Mouse (Mus musculus) myocyte (in vitro differentiated cells): ENCODE data around the gene Ceacam19. TPM values are rescaled to one million over a fixed set of nuclear protein-coding genes. Genes with fewer than 3 reads are reported as not detected.

ENCODE experiments used
- H3K27me3 ChIP-seq: one replicate; pipeline ENCODE4 v1.6.1; 2011; ENCODE audit not compliant: control insufficient read depth, insufficient read depth, insufficient read length
- H3K36me3 ChIP-seq: one replicate; pipeline ENCODE4 v1.6.1; 2011; ENCODE audit not compliant: control insufficient read depth, insufficient read depth
- H3K4me2 ChIP-seq: one replicate; pipeline ENCODE4 v1.6.1; 2011; ENCODE audit warnings: low read depth, control low read depth
- H3K4me3 ChIP-seq: one replicate; pipeline ENCODE4 v1.5.1; 2011; ENCODE audit warnings: mild to moderate bottlenecking, control low read depth, moderate library complexity
- H3K79me2 ChIP-seq: one replicate; pipeline ENCODE4 v1.6.1; 2011; ENCODE audit not compliant: control insufficient read depth, insufficient read depth
- H3ac ChIP-seq: one replicate; pipeline ENCODE4 v1.6.1; 2011; ENCODE audit not compliant: control insufficient read depth, insufficient read length
- CEBPB ChIP-seq: IDR thresholded peaks from 2 replicates; pipeline ENCODE4 v1.6.1; 2011; ENCODE audit warnings: mild to moderate bottlenecking, moderate library complexity; ENCODE audit not compliant: poor library complexity, insufficient read depth, severe bottlenecking
- E2F4 ChIP-seq: IDR thresholded peaks from one replicate; pipeline ENCODE4 v1.6.1; 2011; ENCODE audit warnings: mild to moderate bottlenecking, control low read depth, moderate library complexity; ENCODE audit not compliant: insufficient read depth
- MAX ChIP-seq: IDR thresholded peaks from one replicate; pipeline ENCODE4 v1.6.1; 2011; ENCODE audit warnings: low read depth, mild to moderate bottlenecking, control low read depth
- MYOD1 ChIP-seq, 3 experiments: IDR thresholded peaks; one replicate each; pipeline ENCODE4 v1.6.1; 2011; ENCODE audit warnings: control low read depth in 2 of 3, low read depth in 2 of 3, mild to moderate bottlenecking in 2 of 3, moderate library complexity in 1 of 3; ENCODE audit not compliant: insufficient read length in 2 of 3, control insufficient read depth in 1 of 3
- MYOG ChIP-seq, 3 experiments: IDR thresholded peaks; one replicate each; pipeline ENCODE4 v1.6.1; 2011; ENCODE audit warnings: control low read depth in 2 of 3, low read depth in 2 of 3, mild to moderate bottlenecking in 2 of 3; ENCODE audit not compliant: insufficient read length in 2 of 3, control insufficient read depth in 1 of 3, insufficient read depth in 1 of 3
- POLR2A ChIP-seq: IDR thresholded peaks from one replicate; pipeline ENCODE4 v1.6.1; 2011; ENCODE audit warnings: low read depth, mild to moderate bottlenecking, control low read depth, moderate library complexity; ENCODE audit not compliant: insufficient read length
- POLR2AphosphoS2 ChIP-seq: IDR thresholded peaks from one replicate; pipeline ENCODE4 v1.6.1; 2011; ENCODE audit warnings: low read depth, control low read depth; ENCODE audit not compliant: insufficient read length
- REST ChIP-seq: IDR thresholded peaks from one replicate; pipeline ENCODE4 v1.6.1; 2011; ENCODE audit warnings: mild to moderate bottlenecking, control low read depth, moderate library complexity; ENCODE audit not compliant: insufficient read depth, insufficient read length
- SRF ChIP-seq: IDR thresholded peaks from one replicate; pipeline ENCODE4 v1.6.1; 2011; ENCODE audit warnings: low read depth; ENCODE audit not compliant: control insufficient read depth, insufficient read length
- TCF12 ChIP-seq: IDR thresholded peaks from one replicate; pipeline ENCODE4 v1.6.1; 2011; ENCODE audit warnings: mild to moderate bottlenecking, control low read depth; ENCODE audit not compliant: poor library complexity, insufficient read depth, severe bottlenecking
- TCF3 ChIP-seq: IDR thresholded peaks from one replicate; pipeline ENCODE4 v1.6.1; 2011; ENCODE audit warnings: low read depth, control low read depth; ENCODE audit not compliant: insufficient read length
- USF1 ChIP-seq: IDR thresholded peaks from one replicate; pipeline ENCODE4 v1.6.1; 2011; ENCODE audit warnings: low read depth, mild to moderate bottlenecking, control low read depth, moderate library complexity
- polyA plus RNA-seq: library from polyadenylated mRNA; unstranded; fragments of >200 nt; fragmentation: generic; extraction: Trizol; gene quantifications from one replicate; pipeline ENCODE4 v1.2.1, GENCODE M21; 2012; ENCODE audit warnings: missing spikeins

The Ceacam19 gene
- polyA plus RNA-seq, 1 experiment: 0.01 TPM

DNA sequence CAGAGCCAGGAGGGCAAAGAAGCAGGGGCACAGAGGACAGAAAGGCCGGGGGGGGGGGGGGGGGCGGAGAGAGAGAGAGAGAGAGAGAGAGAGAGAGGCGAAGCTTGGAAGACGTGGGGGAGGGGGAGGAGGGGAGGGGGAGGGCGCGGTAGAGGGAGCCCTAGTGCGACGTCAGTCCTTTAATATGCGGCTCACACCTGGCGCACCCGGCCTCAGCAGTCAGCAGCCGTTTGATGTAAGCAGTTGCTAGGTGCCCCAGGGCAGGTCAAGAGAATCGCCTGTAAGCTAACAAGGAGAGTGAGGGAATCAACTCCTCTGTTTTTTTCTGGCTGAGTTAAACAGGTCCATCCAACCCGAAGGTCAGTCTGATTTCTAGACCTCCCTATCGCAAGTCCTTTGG, 36.0 kb upstream of the Ceacam19 start:
- Histone ChIP-seq H3K79me2 (peaks cover 12% of the 10 kb centered on the region), H3K27me3 (no peaks in the 10 kb centered on the region), H3ac (no peak overlapping the region), H3K36me3 (no peaks in the 10 kb centered on the region), H3K4me3 (no peak overlapping the region), H3K4me2 (no peak overlapping the region)
- TF ChIP-seq MYOG (IDR thresholded peaks at IDR 0.05; ENCODE audit: control insufficient read depth in 1 of 3, insufficient read depth in 1 of 3, insufficient read length in 2 of 3, low read depth in 2 of 3) (no peak), POLR2A (no peak), TCF12 (no peak), CEBPB (no peak), TCF3 (no peak), POLR2AphosphoS2 (no peak), E2F4 (no peak), REST (no peak), SRF (no peak), MYOD1 (IDR thresholded peaks at IDR 0.05; ENCODE audit: control insufficient read depth in 1 of 3, insufficient read length in 2 of 3, low read depth in 2 of 3) (no peak), MAX (no peak), USF1 (no peak)

DNA sequence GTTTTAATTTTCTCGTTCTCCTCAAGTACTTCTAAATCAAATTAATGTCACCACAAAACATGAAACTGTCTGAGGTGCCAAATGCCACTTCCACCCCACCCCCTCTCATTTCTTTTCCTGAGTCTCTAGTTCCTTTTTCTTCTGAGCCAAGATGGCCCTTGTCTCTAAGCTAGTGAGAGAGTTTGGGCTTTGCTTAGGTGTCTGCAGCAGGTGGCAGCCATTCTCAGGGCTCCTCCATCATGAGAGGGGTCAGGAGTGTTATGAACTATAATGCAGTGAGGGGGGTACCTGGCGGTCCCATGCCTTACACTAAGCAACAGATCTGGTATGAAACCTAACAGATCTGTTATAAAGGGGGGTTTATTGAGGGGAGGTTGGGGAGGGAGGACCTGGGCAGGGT, 35.6 kb upstream of the Ceacam19 start:
- peaks cover 4% of the 10 kb centered on the region for H3K36me3 ChIP-seq
- H3K79me2 ChIP-seq: peaks cover 16% of the 10 kb centered on the region
- no peaks in the 10 kb centered on the region for H3K27me3 ChIP-seq
- no peak overlapping the region for H3K4me3 ChIP-seq
- TF ChIP-seq TCF3 (no peak), REST (no peak), E2F4 (no peak), MYOD1 (IDR thresholded peaks at IDR 0.05; ENCODE audit: control insufficient read depth in 1 of 3, insufficient read length in 2 of 3, low read depth in 2 of 3) (no peak), CEBPB (no peak), POLR2AphosphoS2 (no peak), SRF (no peak), TCF12 (no peak), USF1 (no peak), MAX (no peak)
- no peak overlapping the region for H3ac ChIP-seq
- no peak overlapping the region for H3K4me2 ChIP-seq

GRCm38 (mm10) chr7:19920506-19921261, 32.9 kb upstream of the Ceacam19 start, which contains the start of gene Pvr:
Pvr (minus strand) TSS chr7:19921160.
- Histone ChIP-seq H3K4me3 (peak within 1 kb of the TSS; percentile 86), H3ac (no peak within 1 kb of the TSS)
- peak; percentile 84 for TF ChIP-seq POLR2AphosphoS2
- TF ChIP-seq MYOD1 (IDR thresholded peaks at IDR 0.05; ENCODE audit: control insufficient read depth in 1 of 3, insufficient read length in 2 of 3, low read depth in 2 of 3): no peak
- peak; percentile 75 for TF ChIP-seq POLR2A

GRCm38 (mm10) chr7:19920166-19920505, 32.4 kb upstream of the Ceacam19 start:
- H3K4me2 ChIP-seq: peak overlapping the region; percentile 78
- no peak overlapping the region for H3ac ChIP-seq
- H3K4me3 ChIP-seq: peak overlapping the region; percentile 86
- no peak for TF ChIP-seq REST
- H3K79me2 ChIP-seq: peaks cover 29% of the 10 kb centered on the region
- H3K36me3 ChIP-seq: peaks cover 33% of the 10 kb centered on the region
- no peaks in the 10 kb centered on the region for H3K27me3 ChIP-seq

More at GRCm38 (mm10) chr7:19920506-19921261, 32.9 kb upstream of the Ceacam19 start, which contains the start of gene Pvr:
- Histone ChIP-seq H3K36me3 (peaks cover 29% of the 10 kb centered on the region), H3K79me2 (peaks cover 29% of the 10 kb centered on the region), H3K4me2 (peak within 1 kb of the TSS; percentile 81), H3K27me3 (no peaks in the 10 kb centered on the region)

GRCm38 (mm10) chr7:19914558-19914957, 26.8 kb upstream of the Ceacam19 start:
- Histone ChIP-seq H3K4me3 (no peak overlapping the region), H3K27me3 (no peaks in the 10 kb centered on the region), H3ac (no peak overlapping the region), H3K79me2 (peaks cover 23% of the 10 kb centered on the region), H3K36me3 (peaks cover 54% of the 10 kb centered on the region), H3K4me2 (no peak overlapping the region)
- TF ChIP-seq MAX: no peak
- peak; percentile 60 for TF ChIP-seq POLR2AphosphoS2
- peak; percentile 18 for TF ChIP-seq POLR2A
